Mouse (Mus musculus): ENCODE measurements around the gene Speer3.
"Not testable (repeated sequence)": the region's sequence is repeated elsewhere in the genome, so short reads cannot be mapped to it uniquely, and the experiment has no call there.

Gene Speer3

GRCm38 (mm10) chr5:13791319-13791718 is at the start of gene Speer3:
TSS of gene Speer3 (plus strand) at chr5:13791619.
- DNase-seq: no peak

GRCm38 (mm10) chr5:13810496-13810895 is 19.1 kb downstream of the Speer3 start:
- not testable (repeated sequence) for DNase-seq

GRCm38 (mm10) chr5:13825108-13825507 is 33.7 kb downstream of the Speer3 start:
- DNase-seq: no peak

GRCm38 (mm10) chr5:13826708-13827107 is 35.3 kb downstream of the Speer3 start:
- DNase-seq: no peak

- no peak for DNase-seq
These were observed 52.9 kb downstream of the Speer3 start for GRCm38 (mm10) chr5:13844317-13844716.
